ENCODE assay signal across 8 mouse cellular contexts in the genomic region with DNA sequence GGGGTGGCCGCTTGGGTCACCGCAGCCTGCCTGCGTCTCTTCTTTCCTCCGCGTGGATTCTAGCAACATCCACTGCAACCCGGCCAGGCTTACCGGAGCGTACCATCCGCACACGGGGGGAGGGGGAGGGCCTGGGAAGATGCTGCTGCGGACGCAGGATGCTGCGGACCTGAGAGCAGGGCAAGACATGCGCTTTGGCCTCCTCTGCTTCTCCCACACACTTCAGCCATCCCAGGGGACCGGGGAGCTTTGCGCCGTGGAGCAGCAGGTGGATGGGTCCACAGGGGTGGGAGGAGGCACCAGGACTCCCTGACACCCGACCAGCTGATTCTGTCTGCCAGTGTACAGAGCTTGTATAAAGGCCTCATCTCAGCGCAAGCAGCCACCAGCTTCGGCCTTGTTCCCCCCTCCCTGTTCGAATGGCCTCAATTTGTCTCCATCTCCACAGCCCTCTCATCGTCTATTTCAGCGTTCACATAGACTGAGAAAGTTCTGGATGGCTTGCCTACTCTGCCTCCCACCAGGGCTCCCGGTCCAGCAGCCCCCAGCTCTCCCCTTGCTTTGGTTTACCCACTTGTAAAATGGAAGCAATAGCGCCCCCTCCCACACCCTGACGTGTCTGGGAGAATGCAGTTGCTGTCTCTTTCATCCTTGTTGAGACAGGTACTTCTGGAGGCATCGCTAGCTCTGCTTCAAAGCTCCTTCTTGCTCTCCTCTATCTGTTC. TPM values are rescaled to one million over a fixed set of nuclear protein-coding genes. Genes with fewer than 3 reads are reported as not detected.
DNase-seq lines count a peak whose midpoint lies in the region; ATAC-seq lines count a peak whose summit lies in the region.

A gene (minus strand): TSS at position 537 of the 725 bp plus-strand sequence.

- H3K9ac ChIP-seq in forebrain, embryonic 14.5 days (ENCODE audit: low read length) = peak within 1 kb of the TSS; percentile 52
- H3K9ac ChIP-seq in neural tube, embryonic 14.5 days (replicated peaks; ENCODE audit: low read depth, low read length) = peak within 1 kb of the TSS; percentile 29

- WGBS in forebrain, embryonic 14.5 days = 9% methylated on average over 26 of the region's 27 CpGs
- 7% methylated on average over 25 of the region's 27 CpGs for WGBS in neural tube, embryonic 14.5 days

- peak; percentile 69; the same call in 1 of the 2 replicates for ATAC-seq in forebrain, embryonic 14.5 days
- ATAC-seq in neural tube, embryonic 14.5 days (ENCODE audit: low read depth) = peak; percentile 56
- ATAC-seq in monocyte, adult 5-6 weeks (replicated peaks; ENCODE audit: insufficient number of reproducible peaks, low FRiP score, low TSS enrichment, poor library complexity, severe bottlenecking) = no peak

- DNase-seq in Muller cell, postnatal 12 days (ENCODE audit: inconsistent ontology term) = peak; percentile 60
- DNase-seq in cerebellum, adult 11 months = peak; percentile 88
- DNase-seq in forebrain, embryonic 14.5 days (ENCODE audit: low spot score) = peak; percentile 64
- DNase-seq in layer of hippocampus, postnatal 25 days (ENCODE audit: extremely low spot score in 1 of 2, low spot score in 1 of 2) = peak; percentile 61 to 69
- DNase-seq in thymus, postnatal 25 days = no peak
- DNase-seq in heart, adult 8-10 months (ENCODE audit: low spot score) = no peak

- H3K4me2 ChIP-seq in forebrain, embryonic 14.5 days (ENCODE audit: low read length) = peak within 1 kb of the TSS; percentile 51
- peak within 1 kb of the TSS; percentile 60 for H3K4me2 ChIP-seq in neural tube, embryonic 14.5 days (ENCODE audit: low read depth, low read length)

- no peaks in the 10 kb centered on the region for H3K36me3 ChIP-seq in forebrain, embryonic 14.5 days (ENCODE audit: control insufficient read depth, insufficient read depth, low read length)
- no peaks in the 10 kb centered on the region for H3K36me3 ChIP-seq in neural tube, embryonic 14.5 days (ENCODE audit: control insufficient read depth, insufficient read depth, low read length)

- peak within 1 kb of the TSS; percentile 22 for H3K4me3 ChIP-seq in forebrain, embryonic 14.5 days (ENCODE audit: low read depth, low read length)
- peak within 1 kb of the TSS; percentile 29 for H3K4me3 ChIP-seq in neural tube, embryonic 14.5 days (ENCODE audit: low read depth, low read length)

- H3K9me3 ChIP-seq in forebrain, embryonic 14.5 days (replicated peaks; ENCODE audit: control insufficient read depth, low read length) = no peaks in the 10 kb centered on the region
- H3K9me3 ChIP-seq in neural tube, embryonic 14.5 days (ENCODE audit: control insufficient read depth, low read length) = no peaks in the 10 kb centered on the region

- H3K27ac ChIP-seq in forebrain, embryonic 14.5 days (ENCODE audit: low read depth, low read length) = peak within 1 kb of the TSS; percentile 57; the same call in 1 of the 2 replicates
- H3K27ac ChIP-seq in neural tube, embryonic 14.5 days (ENCODE audit: low read depth, low read length) = peak within 1 kb of the TSS; percentile 50; the same call in 1 of the 2 replicates

- H3K27me3 ChIP-seq in forebrain, embryonic 14.5 days (replicated peaks; ENCODE audit: control insufficient read depth, insufficient read depth, low read length) = no peaks in the 10 kb centered on the region
- H3K27me3 ChIP-seq in neural tube, embryonic 14.5 days (ENCODE audit: control insufficient read depth, insufficient read depth, low read length) = no peaks in the 10 kb centered on the region

- no peaks in the 10 kb centered on the region for H3K4me1 ChIP-seq in forebrain, embryonic 14.5 days (ENCODE audit: control insufficient read depth, insufficient read depth, low read length)
- peaks cover 12% of the 10 kb centered on the region for H3K4me1 ChIP-seq in neural tube, embryonic 14.5 days (ENCODE audit: control insufficient read depth, insufficient read depth, low read length)

RNA-seq across cellular contexts. Expression of the gene that starts here (rescaled TPM):
- 11.6 and 12.7 TPM in 2 replicates for polyA plus RNA-seq in forebrain, embryonic 14.5 days (2014; fragmentation: Nextera tagmentation; extraction: Ambion mirVana)
- 100 to 1,000 TPM; 317 to 343 TPM for total RNA-seq in layer of hippocampus, postnatal 25 days (2021)
- polyA plus RNA-seq in neural tube, embryonic 14.5 days (2014; fragmentation: Nextera tagmentation; extraction: Ambion mirVana) = 24.0 and 32.0 TPM in 2 replicates
- total RNA-seq in monocyte, adult 5-6 weeks (2017) = 0.11 TPM in 1 of 3 replicates, not detected in the others
- total RNA-seq in heart, adult 8-10 months (2022) = under 1 TPM in 3 of 4 experiments, not detected in 1; 0.13 to 0.25 (median 0.14) TPM

Comparison
In these comparisons a context has a peak if more than half of its experiments do, and no peak if none do; other contexts are left out.
1. RNA of the gene that starts here (total RNA-seq): 317 to 343 TPM in layer of hippocampus, postnatal 25 days; 0.13 to 0.25 TPM in heart, adult 8-10 months and 0.11 TPM in monocyte, adult 5-6 weeks; every median in the first group is over 100 times any median in the second.
2. DNase-seq: peak in Muller cell, postnatal 12 days (single experiment), cerebellum, adult 11 months (single experiment), forebrain, embryonic 14.5 days (single experiment) and layer of hippocampus, postnatal 25 days (2 of 2); none in thymus, postnatal 25 days (single experiment) and heart, adult 8-10 months (single experiment).